Mouse (Mus musculus) spleen, adult 2 months (tissue): ENCODE measurements around the gene Rdh16f1. TPM values are rescaled to one million over a fixed set of nuclear protein-coding genes. Genes with fewer than 3 reads are reported as not detected.
A peak's percentile ranks its signal among the peaks of the same experiment; 100 is the strongest.

Experiments used
- DNase-seq, 2 experiments: peaks; one replicate each; pipeline versions ENCODE4 v3.0.0 to v3.0.0-alpha.2; 2012 to 2021; ENCODE audit warnings: low spot score in 2 of 2, low read depth in 1 of 2
- H3K27ac ChIP-seq: fragments of 200-500 bp; 2 replicates; pipeline ENCODE4 v1.5.1; 2012; ENCODE audit warnings: low read length, inconsistent platforms; ENCODE audit not compliant: insufficient read depth
- H3K27me3 ChIP-seq: fragments of 200-500 bp; 2 replicates; pipeline ENCODE4 v1.6.1; 2012; ENCODE audit warnings: mild to moderate bottlenecking, moderate library complexity, low read length, inconsistent platforms; ENCODE audit not compliant: control insufficient read depth, insufficient read depth
- H3K36me3 ChIP-seq: fragments of 200-500 bp; 2 replicates; pipeline ENCODE4 v1.6.1; 2012; ENCODE audit warnings: mild to moderate bottlenecking, low read length, inconsistent platforms; ENCODE audit not compliant: control insufficient read depth, insufficient read depth
- H3K4me1 ChIP-seq: fragments of 200-500 bp; 2 replicates; pipeline ENCODE4 v1.6.1; 2011; ENCODE audit warnings: inconsistent platforms; ENCODE audit not compliant: control insufficient read depth, insufficient read depth, insufficient read length
- H3K4me3 ChIP-seq: fragments of 200-500 bp; 2 replicates; pipeline ENCODE4 v1.5.1; 2011; ENCODE audit warnings: mild to moderate bottlenecking, inconsistent platforms; ENCODE audit not compliant: insufficient read depth, insufficient read length; ENCODE audit errors: extremely low read depth
- CTCF ChIP-seq: fragments of 200-500 bp; IDR thresholded peaks from 2 replicates; pipeline ENCODE4 v1.5.1; 2011; ENCODE audit warnings: mild to moderate bottlenecking, inconsistent platforms; ENCODE audit not compliant: insufficient read depth, insufficient read length, insufficient replicate concordance; ENCODE audit errors: extremely low read depth
- POLR2A ChIP-seq: fragments of 200-500 bp; IDR thresholded peaks from 2 replicates; pipeline ENCODE4 v1.6.1; 2011; ENCODE audit warnings: low read depth, low read length, inconsistent platforms
- WGBS: fragments of 180-500 bp; shearing (Covaris S2); methylation state at CpG from one replicate; pipeline ENCODE4 v1.1.7; 2018; 5-methylcytosine and 5-hydroxymethylcytosine counted together
- polyA plus RNA-seq: library from polyadenylated mRNA; depleted of rRNA; stranded (reverse); fragments of >200 nt; gene quantifications from 2 replicates; pipeline ENCODE4 v1.2.3, GENCODE M21; 2012; rRNA removed

Gene Rdh16f1
- 0.60 and 0.94 TPM in 2 replicates for polyA plus RNA-seq

GRCm38 (mm10) chr10:127759181-127760110 is at the start of gene Rdh16f1, which contains the start of gene Rdh1:
Gene Rdh16f1, plus strand, starts transcription at chr10:127759787.
Gene Rdh1, plus strand, starts transcription at chr10:127759721.
- no peaks in the 10 kb centered on the region for H3K4me1 ChIP-seq
- H3K27me3 ChIP-seq, result no peaks in the 10 kb centered on the region
- TF ChIP-seq POLR2A (no peak), CTCF (no peak)
- no peak within 1 kb of the TSS for H3K27ac ChIP-seq
- WGBS, result 77% methylated on average over 9 of the region's 9 CpGs
- H3K4me3 ChIP-seq, result no peak within 1 kb of the TSS
- no peaks in the 10 kb centered on the region for H3K36me3 ChIP-seq
- DNase-seq, result peak in 1 of 2 experiments; percentile 1

GRCm38 (mm10) chr10:127710331-127710730 is 49.3 kb upstream of the Rdh16f1 start:
- H3K36me3 ChIP-seq, result no peaks in the 10 kb centered on the region
- TF ChIP-seq CTCF (no peak), POLR2A (no peak)
- no peaks in the 10 kb centered on the region for H3K27me3 ChIP-seq
- no peak overlapping the region for H3K27ac ChIP-seq
- DNase-seq, result no peak
- WGBS, result 85% methylated on average over 13 of the region's 13 CpGs
- H3K4me1 ChIP-seq, result no peaks in the 10 kb centered on the region
- H3K4me3 ChIP-seq, result no peak overlapping the region

GRCm38 (mm10) chr10:127712736-127713135 is 46.9 kb upstream of the Rdh16f1 start:
- Histone ChIP-seq H3K27ac (no peak overlapping the region), H3K27me3 (no peaks in the 10 kb centered on the region), H3K4me1 (no peaks in the 10 kb centered on the region), H3K36me3 (no peaks in the 10 kb centered on the region), H3K4me3 (no peak overlapping the region)
- TF ChIP-seq CTCF (no peak), POLR2A (no peak)
- 87% methylated on average over 6 of the region's 6 CpGs for WGBS
- no peak for DNase-seq

- no peaks in the 10 kb centered on the region for H3K27me3 ChIP-seq
- peak overlapping the region; percentile 61 for H3K27ac ChIP-seq
- 57% methylated on average over 20 of the region's 20 CpGs for WGBS
Measured at GRCm38 (mm10) chr10:127721671-127722418, 37.7 kb upstream of the Rdh16f1 start.

GRCm38 (mm10) chr10:127724178-127724577 is 35.4 kb upstream of the Rdh16f1 start, which contains the start of gene Tac2:
Gene Tac2, plus strand, starts transcription at chr10:127724478.
- H3K27me3 ChIP-seq, result no peaks in the 10 kb centered on the region
- H3K4me3 ChIP-seq, result no peak within 1 kb of the TSS
- H3K36me3 ChIP-seq, result no peaks in the 10 kb centered on the region
- DNase-seq, result no peak
- H3K4me1 ChIP-seq, result no peaks in the 10 kb centered on the region
- no peak within 1 kb of the TSS for H3K27ac ChIP-seq
- TF ChIP-seq POLR2A (no peak), CTCF (no peak)
- WGBS, result 81% methylated on average over 3 of the region's 3 CpGs

More at GRCm38 (mm10) chr10:127721671-127722418, 37.7 kb upstream of the Rdh16f1 start:
- Histone ChIP-seq H3K4me3 (no peak overlapping the region), H3K36me3 (no peaks in the 10 kb centered on the region), H3K4me1 (no peaks in the 10 kb centered on the region)
- no peak for DNase-seq
- no peak for TF ChIP-seq POLR2A
- TF ChIP-seq CTCF, result no peak

- WGBS, result 81% methylated on average over 4 of the region's 4 CpGs
- Histone ChIP-seq H3K27ac (no peak overlapping the region), H3K27me3 (no peaks in the 10 kb centered on the region), H3K4me1 (no peaks in the 10 kb centered on the region), H3K36me3 (no peaks in the 10 kb centered on the region), H3K4me3 (no peak overlapping the region)
- DNase-seq, result no peak
- TF ChIP-seq POLR2A, result no peak
- no peak for TF ChIP-seq CTCF
Measured at GRCm38 (mm10) chr10:127725136-127725535, 34.5 kb upstream of the Rdh16f1 start.
